Mouse (Mus musculus) intestine, postnatal 0 days (tissue): ENCODE results near the gene Sult2b1. TPM values are rescaled to one million over a fixed set of nuclear protein-coding genes. Genes with fewer than 3 reads are reported as not detected.
A peak's percentile ranks its signal among the peaks of the same experiment; 100 is the strongest.

ENCODE experiments used
- ATAC-seq: fragments of 200-750 bp; cut with Nextera tagmentation; 2 replicates; pipeline ENCODE4 v1.8.0; 2017; ENCODE audit warnings: mild to moderate bottlenecking, moderate TSS enrichment, moderate library complexity
- H3K27ac ChIP-seq: fragments of 300-500 bp; sonication (generic); 2 replicates; pipeline ENCODE4 v1.5.1; 2014; ENCODE audit warnings: mild to moderate bottlenecking, low read depth, low read length, moderate library complexity
- H3K27me3 ChIP-seq: fragments of 300-500 bp; sonication (generic); replicated peaks from 2 replicates; pipeline ENCODE4 v1.6.1; 2014; ENCODE audit warnings: low read length, mixed read lengths; ENCODE audit not compliant: control insufficient read depth, insufficient read depth
- H3K36me3 ChIP-seq: fragments of 300-500 bp; sonication (generic); 2 replicates; pipeline ENCODE4 v1.6.1; 2014; ENCODE audit warnings: mild to moderate bottlenecking, moderate library complexity; ENCODE audit not compliant: control insufficient read depth, insufficient read depth
- H3K4me1 ChIP-seq: fragments of 300-500 bp; sonication (generic); replicated peaks from 2 replicates; pipeline ENCODE4 v1.6.1; 2014; ENCODE audit warnings: antibody characterized with exemption, low read length, mixed read lengths; ENCODE audit not compliant: control insufficient read depth, insufficient read depth
- H3K4me2 ChIP-seq: fragments of 300-500 bp; sonication (generic); replicated peaks from 2 replicates; pipeline ENCODE4 v1.6.1; 2014; ENCODE audit warnings: low read depth, mild to moderate bottlenecking, moderate library complexity
- H3K4me3 ChIP-seq: fragments of 300-500 bp; sonication (generic); 2 replicates; pipeline ENCODE4 v1.5.1; 2014; ENCODE audit warnings: low read depth, low read length
- H3K9ac ChIP-seq: fragments of 300-500 bp; sonication (generic); 2 replicates; pipeline ENCODE4 v1.6.1; 2014; ENCODE audit warnings: mild to moderate bottlenecking, low read depth, low read length
- H3K9me3 ChIP-seq: fragments of 300-500 bp; sonication (generic); 2 replicates; pipeline ENCODE4 v1.6.1; 2016; ENCODE audit warnings: mixed run types; ENCODE audit not compliant: control insufficient read depth
- CTCF ChIP-seq: sonication (generic); IDR thresholded peaks from 2 replicates; pipeline ENCODE4 v1.5.1; 2016; ENCODE audit warnings: low read depth, mild to moderate bottlenecking, control low read depth, antibody characterized with exemption, moderate library complexity
- WGBS: fragments of 180-500 bp; shearing (Covaris S2); extraction: QIAGEN DNeasy Blood & Tissue Kit; methylation state at CpG from one replicate; pipeline ENCODE4 v1.1.7; 2014; 5-methylcytosine and 5-hydroxymethylcytosine counted together
- polyA plus RNA-seq: library from polyadenylated mRNA; unstranded; fragments of >200 nt; fragmentation: Nextera tagmentation; extraction: Ambion mirVana; gene quantifications from 2 replicates; pipeline ENCODE4 v1.2.1, GENCODE M21; 2015

The Sult2b1 gene
- polyA plus RNA-seq, 1 experiment from 2014 or later = 36.7 TPM

DNA sequence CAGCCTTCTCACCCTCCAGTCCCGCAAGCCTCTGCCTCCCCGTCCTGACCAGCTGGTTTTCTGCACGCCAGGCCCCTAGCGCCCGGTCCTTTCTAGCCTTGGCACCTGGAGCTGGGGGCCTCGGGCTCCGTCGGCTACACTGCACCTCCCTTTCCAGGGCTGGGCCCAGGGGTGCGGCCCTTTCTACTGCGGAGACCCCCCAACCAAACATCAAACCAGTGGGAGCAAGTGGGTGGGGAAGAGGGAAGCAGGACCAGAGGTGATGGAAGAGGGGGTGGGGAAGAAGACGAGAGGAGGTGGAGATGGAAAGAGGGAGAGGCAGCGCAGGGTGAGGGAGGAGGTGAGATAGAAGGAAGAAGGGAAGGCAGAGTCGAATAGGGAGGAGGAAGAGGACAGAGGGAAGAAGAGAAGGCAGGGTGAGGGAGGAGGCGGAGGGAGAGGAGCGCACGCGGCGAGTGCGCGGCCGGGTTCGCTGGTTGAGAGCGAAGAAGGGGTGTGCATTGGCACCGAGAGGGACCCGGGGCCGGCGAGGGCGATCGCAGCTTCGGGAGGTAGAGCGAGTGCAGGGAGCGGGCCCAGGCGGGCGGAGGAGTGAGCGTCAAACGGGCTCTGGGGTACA lies 84.8 kb downstream of the Sult2b1 start, which contains the start of gene Car11:
TSS of gene Car11 (plus strand) at position 321 of the 619 bp plus-strand sequence.
- Histone ChIP-seq H3K4me3 (peak within 1 kb of the TSS; percentile 34), H3K9ac (no peak within 1 kb of the TSS), H3K4me1 (0 out of 2 replicates have a peak, but pooled peaks cover 5% of the 10 kb centered on the region), H3K4me2 (peak within 1 kb of the TSS; percentile 55), H3K9me3 (no peaks in the 10 kb centered on the region), H3K36me3 (no peaks in the 10 kb centered on the region), H3K27ac (no peak within 1 kb of the TSS), H3K27me3 (peaks cover 27% of the 10 kb centered on the region)
- 4% methylated on average over 34 of the region's 36 CpGs for WGBS
- TF ChIP-seq CTCF = no peak
- no peak for ATAC-seq

DNA sequence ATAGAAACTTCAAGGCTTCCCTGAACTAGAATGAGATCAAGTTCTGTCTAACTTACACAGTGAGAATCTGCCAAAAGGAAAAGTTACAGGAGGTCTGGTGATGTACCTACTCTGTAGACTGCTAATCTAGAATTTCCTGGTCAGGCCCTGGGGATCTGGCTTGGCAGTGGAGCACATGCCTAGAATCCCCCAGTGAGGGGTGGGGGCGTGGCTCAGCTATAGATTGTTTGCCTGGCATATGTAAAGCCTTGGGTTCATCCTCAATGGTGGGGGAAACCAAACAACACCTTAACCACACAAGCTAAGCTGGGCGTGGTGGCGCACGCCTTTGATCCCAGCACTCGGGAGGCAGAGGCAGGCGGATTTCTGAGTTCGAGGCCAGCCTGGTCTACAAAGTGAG lies 86.6 kb downstream of the Sult2b1 start:
- WGBS = 82% methylated on average over 5 of the region's 7 CpGs
- 0 out of 2 replicates have a peak, but pooled peaks cover 2% of the 10 kb centered on the region for H3K4me1 ChIP-seq
- no peak overlapping the region for H3K4me3 ChIP-seq
- no peak overlapping the region for H3K4me2 ChIP-seq
- no peaks in the 10 kb centered on the region for H3K36me3 ChIP-seq
- ATAC-seq = no peak
- no peak for TF ChIP-seq CTCF
- no peak overlapping the region for H3K9ac ChIP-seq
- peaks cover 27% of the 10 kb centered on the region for H3K27me3 ChIP-seq
- no peaks in the 10 kb centered on the region for H3K9me3 ChIP-seq
- no peak overlapping the region for H3K27ac ChIP-seq

DNA sequence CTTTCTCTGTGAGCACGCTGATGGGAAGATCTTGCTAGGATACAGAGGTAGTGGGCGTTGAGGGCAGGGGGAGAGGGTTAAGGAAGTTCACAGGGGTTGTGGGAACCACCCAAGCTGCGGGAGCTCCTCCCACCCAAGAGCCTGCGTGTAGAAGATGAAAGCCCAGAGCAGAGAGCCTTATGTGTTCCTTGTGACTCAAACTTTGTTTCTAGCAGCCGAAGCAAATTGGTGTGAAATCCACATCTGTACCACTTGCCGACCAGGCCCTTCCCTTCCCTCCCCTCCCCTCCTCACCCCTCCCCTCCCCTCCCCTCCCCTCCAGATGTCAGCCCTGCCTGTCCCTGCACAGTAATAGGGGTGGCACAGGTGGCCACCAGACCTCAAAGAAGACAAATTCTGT lies 89.4 kb downstream of the Sult2b1 start:
- peaks cover 28% of the 10 kb centered on the region for H3K27me3 ChIP-seq
- no peaks in the 10 kb centered on the region for H3K36me3 ChIP-seq
- no peak for TF ChIP-seq CTCF
- H3K4me1 ChIP-seq = 0 out of 2 replicates have a peak, but pooled peaks cover under 1% of the 10 kb centered on the region
- no peak overlapping the region for H3K4me3 ChIP-seq
- H3K9me3 ChIP-seq = no peaks in the 10 kb centered on the region
- H3K9ac ChIP-seq = no peak overlapping the region
- 36% methylated on average over 6 of the region's 6 CpGs for WGBS
- ATAC-seq = no peak
- H3K27ac ChIP-seq = no peak overlapping the region
- H3K4me2 ChIP-seq = no peak overlapping the region

DNA sequence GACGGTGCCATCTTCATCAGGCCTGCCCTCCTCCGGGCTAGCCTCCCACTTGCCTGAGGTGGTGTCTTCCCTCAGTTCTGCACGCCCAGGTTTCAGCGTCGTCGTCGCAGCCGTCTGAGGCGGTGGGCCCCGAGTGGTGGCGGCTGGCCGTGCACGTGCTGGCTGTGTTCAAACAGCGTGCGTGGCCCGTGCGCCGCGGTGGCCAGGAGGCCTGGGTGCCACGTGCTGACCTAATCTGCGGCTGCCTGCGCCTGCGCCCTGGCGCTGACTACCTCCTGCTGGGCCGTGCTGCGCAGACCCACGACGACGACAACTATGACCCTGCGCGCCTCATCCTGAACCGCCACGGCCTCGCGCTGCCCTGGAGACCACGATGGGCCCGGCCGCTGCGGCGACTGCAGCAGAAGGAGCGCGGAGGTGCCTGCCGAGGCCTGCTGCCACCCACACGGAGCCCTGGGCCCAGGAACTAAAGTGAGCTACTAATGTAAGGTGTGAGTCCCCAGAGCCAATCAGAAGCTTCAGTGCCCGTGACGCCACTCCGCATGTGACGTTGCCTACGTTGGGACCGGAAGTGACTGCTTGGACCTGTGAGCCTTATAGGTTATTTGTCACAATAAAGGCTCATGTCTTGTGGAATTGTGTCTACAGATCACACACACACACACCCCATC lies 90.4 kb downstream of the Sult2b1 start, which contains the start of gene Sec1:
TSS of gene Sec1 (minus strand) at position 482 of the 671 bp plus-strand sequence.
- TF ChIP-seq CTCF = no peak
- H3K9ac ChIP-seq = no peak within 1 kb of the TSS
- no peaks in the 10 kb centered on the region for H3K9me3 ChIP-seq
- 93% methylated on average over 50 of the region's 50 CpGs for WGBS
- H3K4me2 ChIP-seq = no peak within 1 kb of the TSS
- no peak within 1 kb of the TSS for H3K4me3 ChIP-seq
- no peaks in the 10 kb centered on the region for H3K4me1 ChIP-seq
- H3K27ac ChIP-seq = no peak within 1 kb of the TSS
- no peaks in the 10 kb centered on the region for H3K36me3 ChIP-seq
- peaks cover 18% of the 10 kb centered on the region for H3K27me3 ChIP-seq
- peak; percentile 3; the same call in 1 of the 2 replicates for ATAC-seq

DNA sequence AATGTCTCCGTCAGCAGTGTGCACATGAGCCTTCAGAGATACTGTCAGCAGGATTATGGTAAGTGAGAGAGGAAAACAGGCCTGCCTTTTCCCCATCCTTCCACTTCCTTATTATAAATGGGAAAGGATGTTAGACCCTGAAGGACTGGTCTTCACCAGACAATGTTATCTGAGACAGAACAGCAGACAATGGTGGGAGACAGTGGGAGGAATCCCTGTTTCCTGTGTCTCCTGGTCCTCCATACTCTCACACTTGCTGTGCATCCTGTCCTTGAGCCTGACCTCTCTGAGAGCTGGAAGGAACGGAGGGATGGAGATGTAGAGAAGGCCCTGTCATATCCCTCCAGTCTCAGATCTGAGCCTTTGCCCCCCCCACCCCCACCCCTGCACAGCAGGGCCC lies 92.1 kb downstream of the Sult2b1 start:
- Histone ChIP-seq H3K9me3 (no peaks in the 10 kb centered on the region), H3K4me3 (no peak overlapping the region), H3K9ac (no peak overlapping the region), H3K4me1 (no peaks in the 10 kb centered on the region), H3K27ac (no peak overlapping the region), H3K36me3 (no peaks in the 10 kb centered on the region), H3K27me3 (peaks cover 7% of the 10 kb centered on the region; the same call in 1 of the 2 replicates), H3K4me2 (no peak overlapping the region)
- no peak for ATAC-seq
- TF ChIP-seq CTCF = no peak
- 79% methylated on average over 2 of the region's 2 CpGs for WGBS

DNA sequence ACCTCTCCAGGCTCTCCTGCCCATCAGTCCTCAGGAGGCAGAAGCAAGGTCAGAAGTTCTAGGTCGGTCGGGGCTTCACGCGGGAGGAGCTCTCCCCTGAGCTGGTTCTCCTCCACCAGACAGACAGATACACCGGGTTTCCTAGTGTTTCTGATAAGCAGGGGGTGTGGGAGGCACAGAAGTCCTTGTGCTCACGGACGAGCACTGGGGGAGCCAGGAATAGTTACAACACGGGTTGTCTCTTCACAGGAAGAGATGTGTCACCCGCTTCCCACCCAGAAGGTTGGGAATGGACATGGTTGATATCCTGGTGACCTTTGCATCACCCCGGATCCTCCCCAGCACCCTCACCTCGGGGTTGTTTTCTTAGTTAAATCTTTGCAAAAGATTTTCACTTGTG lies 94.7 kb downstream of the Sult2b1 start:
- no peak overlapping the region for H3K9ac ChIP-seq
- TF ChIP-seq CTCF = no peak
- no peaks in the 10 kb centered on the region for H3K36me3 ChIP-seq
- H3K4me3 ChIP-seq = no peak overlapping the region
- WGBS = 62% methylated on average over 11 of the region's 11 CpGs
- H3K27ac ChIP-seq = no peak overlapping the region
- H3K9me3 ChIP-seq = no peaks in the 10 kb centered on the region
- H3K4me1 ChIP-seq = no peaks in the 10 kb centered on the region
- no peak for ATAC-seq
- H3K27me3 ChIP-seq = peaks cover 13% of the 10 kb centered on the region; the same call in 1 of the 2 replicates
- no peak overlapping the region for H3K4me2 ChIP-seq
